Mouse (Mus musculus): ENCODE measurements around the gene Dock3.

The Dock3 gene

GRCm38 (mm10) chr9:107027586-107027985, 204.1 kb downstream of the Dock3 start:
- no peak for DNase-seq (ENCODE audit: low read depth)

- DNase-seq (ENCODE audit: low read depth), result no peak
These were observed 221.9 kb downstream of the Dock3 start for GRCm38 (mm10) chr9:107009841-107010240.

GRCm38 (mm10) chr9:107003187-107003586, 228.5 kb downstream of the Dock3 start:
- no peak for DNase-seq (ENCODE audit: low read depth)

- no peak for DNase-seq (ENCODE audit: low read depth)
These were observed 261.0 kb downstream of the Dock3 start for GRCm38 (mm10) chr9:106970742-106971141.

- DNase-seq (ENCODE audit: low read depth), result no peak
These were observed 273.3 kb downstream of the Dock3 start for GRCm38 (mm10) chr9:106958452-106958851.

GRCm38 (mm10) chr9:106955486-106955885, 276.2 kb downstream of the Dock3 start:
- DNase-seq (ENCODE audit: low read depth), result no peak

GRCm38 (mm10) chr9:106934998-106935397, 296.7 kb downstream of the Dock3 start:
- DNase-seq (ENCODE audit: low read depth), result no peak

- DNase-seq (ENCODE audit: low read depth), result no peak
These were observed 316.8 kb downstream of the Dock3 start for GRCm38 (mm10) chr9:106914878-106915277.

GRCm38 (mm10) chr9:106913759-106914158, 317.9 kb downstream of the Dock3 start:
- no peak for DNase-seq (ENCODE audit: low read depth)

GRCm38 (mm10) chr9:106911624-106912023, 320.1 kb downstream of the Dock3 start:
- no peak for DNase-seq (ENCODE audit: low read depth)

GRCm38 (mm10) chr9:106908715-106909114, 323.0 kb downstream of the Dock3 start:
- no peak for DNase-seq (ENCODE audit: low read depth)

- DNase-seq (ENCODE audit: low read depth), result no peak
These were observed 323.5 kb downstream of the Dock3 start for GRCm38 (mm10) chr9:106908174-106908573.

- no peak for DNase-seq (ENCODE audit: low read depth)
These were observed 325.1 kb downstream of the Dock3 start for GRCm38 (mm10) chr9:106906597-106906996.

- DNase-seq (ENCODE audit: low read depth), result peak; percentile 58
These were observed 327.9 kb downstream of the Dock3 start for GRCm38 (mm10) chr9:106903791-106904134.

GRCm38 (mm10) chr9:106903099-106903790, 328.5 kb downstream of the Dock3 start:
- DNase-seq (ENCODE audit: low read depth), result no peak

GRCm38 (mm10) chr9:106901596-106901995, 330.1 kb downstream of the Dock3 start:
- no peak for DNase-seq (ENCODE audit: low read depth)

GRCm38 (mm10) chr9:106898901-106899300, 332.8 kb downstream of the Dock3 start:
- no peak for DNase-seq (ENCODE audit: low read depth)

GRCm38 (mm10) chr9:106893327-106893726, 338.4 kb downstream of the Dock3 start:
- DNase-seq (ENCODE audit: low read depth), result no peak

- DNase-seq (ENCODE audit: low read depth), result no peak
These were observed 339.2 kb downstream of the Dock3 start for GRCm38 (mm10) chr9:106892552-106892875.

- DNase-seq (ENCODE audit: low read depth), result peak; percentile 93
These were observed 339.7 kb downstream of the Dock3 start, which contains the start of gene Manf for GRCm38 (mm10) chr9:106891829-106892551. Gene Manf, minus strand, starts transcription at chr9:106891979.

GRCm38 (mm10) chr9:106891341-106891741, 340.4 kb downstream of the Dock3 start:
- no peak for DNase-seq (ENCODE audit: low read depth)

GRCm38 (mm10) chr9:106890496-106891240, 341.0 kb downstream of the Dock3 start:
- DNase-seq (ENCODE audit: low read depth), result no peak

GRCm38 (mm10) chr9:106889321-106889720, 342.4 kb downstream of the Dock3 start:
- no peak for DNase-seq (ENCODE audit: low read depth)
